Mouse (Mus musculus) heart, postnatal 0 days (tissue): ENCODE measurements around the gene 1600014C10Rik. TPM values are rescaled to one million over a fixed set of nuclear protein-coding genes. Genes with fewer than 3 reads are reported as not detected.

Experiments
- ATAC-seq: fragments of 200-750 bp; cut with Nextera tagmentation; 2 replicates; pipeline ENCODE4 v1.8.0; 2017; ENCODE audit warnings: low read depth, moderate number of reproducible peaks, moderate library complexity; ENCODE audit not compliant: insufficient read depth
- DNase-seq: peaks from one replicate; pipeline ENCODE4 v3.0.0-alpha.2; 2016; ENCODE audit warnings: low spot score
- H3K27ac ChIP-seq: fragments of 300-500 bp; sonication (generic); 2 replicates; pipeline ENCODE4 v1.5.1; 2014; ENCODE audit warnings: low read depth, mild to moderate bottlenecking
- H3K27me3 ChIP-seq: fragments of 300-500 bp; sonication (generic); 2 replicates; pipeline ENCODE4 v1.6.1; 2014; ENCODE audit warnings: low read length, mixed read lengths; ENCODE audit not compliant: control insufficient read depth, insufficient read depth
- H3K36me3 ChIP-seq: fragments of 300-500 bp; sonication (generic); replicated peaks from 2 replicates; pipeline ENCODE4 v1.6.1; 2014; ENCODE audit warnings: low read length, mixed read lengths; ENCODE audit not compliant: control insufficient read depth, insufficient read depth
- H3K4me1 ChIP-seq: fragments of 300-500 bp; sonication (generic); 2 replicates; pipeline ENCODE4 v1.6.1; 2014; ENCODE audit warnings: antibody characterized with exemption; ENCODE audit not compliant: control insufficient read depth, insufficient read depth
- H3K4me2 ChIP-seq: fragments of 300-500 bp; sonication (generic); 2 replicates; pipeline ENCODE4 v1.6.1; 2014; ENCODE audit warnings: low read depth, mild to moderate bottlenecking, low read length, moderate library complexity
- H3K4me3 ChIP-seq: fragments of 300-500 bp; sonication (generic); 2 replicates; pipeline ENCODE4 v1.5.1; 2014; ENCODE audit warnings: low read depth, low read length
- H3K9ac ChIP-seq: fragments of 300-500 bp; sonication (generic); replicated peaks from 2 replicates; pipeline ENCODE4 v1.6.1; 2014; ENCODE audit warnings: low read depth, low read length, mixed read lengths
- H3K9me3 ChIP-seq: fragments of 300-500 bp; sonication (generic); replicated peaks from 2 replicates; pipeline ENCODE4 v1.6.1; 2016; ENCODE audit warnings: low read length; ENCODE audit not compliant: control insufficient read depth
- CTCF ChIP-seq: IDR thresholded peaks from 2 replicates; pipeline ENCODE4 v1.5.1; 2016; ENCODE audit warnings: antibody characterized with exemption, control low read depth, low read depth
- EP300 ChIP-seq: IDR thresholded peaks from 2 replicates; pipeline ENCODE4 v1.6.1; 2016; ENCODE audit warnings: antibody characterized with exemption, low read depth
- WGBS: fragments of 180-500 bp; shearing (Covaris S2); extraction: QIAGEN DNeasy Blood & Tissue Kit; methylation state at CpG from one replicate; pipeline ENCODE4 v1.1.7; 2014; 5-methylcytosine and 5-hydroxymethylcytosine counted together
- polyA plus RNA-seq: library from polyadenylated mRNA; unstranded; fragments of >200 nt; fragmentation: Nextera tagmentation; extraction: Ambion mirVana; gene quantifications from 2 replicates; pipeline ENCODE4 v1.2.1, GENCODE M21; 2015
- total RNA-seq: library from RNA; depleted of rRNA; stranded (reverse); fragments of >200 nt; gene quantifications from 2 replicates; pipeline ENCODE4 v1.2.3, GENCODE M21; 2014; ENCODE audit warnings: low replicate concordance

1600014C10Rik gene
- total and polyA plus RNA-seq, 2 experiments from 2014 or later: 15.9 to 16.5 TPM

DNA sequence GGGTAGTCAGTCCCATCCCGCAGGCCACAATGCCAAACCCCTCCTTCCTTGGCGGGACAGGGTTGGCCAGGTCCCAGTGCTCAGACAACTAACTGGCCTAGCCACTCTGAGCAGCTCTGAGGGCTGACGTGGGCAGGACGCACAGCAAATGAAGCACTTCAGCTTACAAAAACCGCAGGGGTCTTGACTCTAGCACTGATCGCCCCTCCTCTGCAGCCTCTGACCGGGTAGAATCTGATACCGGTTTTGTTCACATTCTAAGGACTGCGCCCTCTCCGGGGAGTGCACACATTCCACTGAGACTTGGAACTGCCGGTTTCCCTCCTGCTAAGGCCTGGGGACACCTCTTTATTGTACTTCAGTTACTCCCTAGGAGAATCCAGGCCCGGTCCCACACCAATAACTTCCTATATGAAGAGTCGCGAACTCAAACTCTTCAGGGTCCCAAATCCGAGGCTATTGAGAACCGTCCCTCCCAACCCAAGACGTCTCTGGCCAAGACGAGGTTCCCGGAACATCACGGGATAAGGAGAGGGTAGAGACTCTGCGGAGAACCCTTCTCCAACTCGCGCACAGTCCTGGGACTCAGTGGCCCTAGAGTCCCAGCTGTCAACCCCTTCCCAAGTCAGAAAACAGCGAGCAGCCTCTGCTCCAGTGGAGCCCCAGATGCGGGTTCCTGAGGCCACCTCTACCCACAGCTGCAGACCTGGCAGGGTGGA, 44.3 kb downstream of the 1600014C10Rik start:
- Histone ChIP-seq H3K4me3 (peak overlapping the region; percentile 69), H3K4me1 (peaks cover 22% of the 10 kb centered on the region), H3K9me3 (no peaks in the 10 kb centered on the region), H3K36me3 (no peaks in the 10 kb centered on the region), H3K27ac (peak overlapping the region; percentile 94), H3K27me3 (no peaks in the 10 kb centered on the region), H3K4me2 (peak overlapping the region; percentile 73), H3K9ac (peak overlapping the region; percentile 69)
- ATAC-seq (peak; percentile 70), DNase-seq (peak; percentile 77)
- no peak for TF ChIP-seq EP300
- no peak for TF ChIP-seq CTCF
- under 1% methylated on average over 25 of the region's 25 CpGs for WGBS

DNA sequence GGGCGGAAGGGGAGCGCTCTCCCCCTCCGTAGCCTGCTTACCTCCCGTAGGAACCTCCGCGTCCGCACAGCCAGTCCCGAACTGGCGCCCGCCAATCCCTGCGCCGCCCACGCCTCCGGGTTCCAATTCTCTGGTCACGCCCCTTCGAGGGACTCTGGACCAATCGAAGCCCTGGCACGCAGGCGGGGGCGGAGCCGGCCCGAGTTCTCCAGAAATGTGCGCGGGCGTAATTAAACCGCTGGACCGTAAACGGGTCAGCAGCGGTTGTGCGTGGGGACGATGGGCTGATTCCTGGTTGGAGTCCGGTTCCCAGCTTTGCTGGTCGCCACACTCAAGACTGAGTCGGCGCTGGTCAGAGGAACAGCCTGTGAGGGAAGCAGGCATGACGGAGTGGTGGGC, 44.9 kb downstream of the 1600014C10Rik start, which contains the start of gene Plekhf1:
Gene Plekhf1, minus strand, starts transcription at position 117 of the 399 bp plus-strand sequence.
- Histone ChIP-seq H3K4me3 (peak within 1 kb of the TSS; percentile 69), H3K27me3 (no peaks in the 10 kb centered on the region), H3K36me3 (no peaks in the 10 kb centered on the region), H3K9ac (peak within 1 kb of the TSS; percentile 69), H3K27ac (peak within 1 kb of the TSS; percentile 94), H3K4me2 (peak within 1 kb of the TSS; percentile 73), H3K9me3 (no peaks in the 10 kb centered on the region), H3K4me1 (peaks cover 18% of the 10 kb centered on the region)
- peak; percentile 85 for ATAC-seq
- DNase-seq: peak; percentile 95
- TF ChIP-seq EP300 (no peak), CTCF (no peak)
- under 1% methylated on average over 36 of the region's 36 CpGs for WGBS

DNA sequence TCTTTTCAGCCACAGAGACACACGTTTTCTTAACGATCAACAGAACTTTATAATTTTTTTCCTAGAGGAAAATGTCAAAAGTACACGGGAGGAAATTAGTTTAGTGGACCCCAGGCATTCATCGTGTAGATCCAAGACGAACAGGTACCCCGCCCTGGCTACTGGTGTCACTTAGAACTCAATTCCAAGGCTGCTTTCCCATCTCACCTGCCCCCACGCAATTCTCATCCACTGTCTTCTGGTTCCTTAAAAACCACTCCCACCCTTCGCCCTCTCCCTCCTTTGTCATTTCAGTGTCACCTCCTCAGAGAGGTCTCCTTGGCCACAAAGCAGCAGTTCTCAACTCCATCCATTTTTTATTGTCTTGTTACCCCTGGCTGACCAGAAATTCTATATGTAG, 45.3 kb downstream of the 1600014C10Rik start:
- H3K4me2 ChIP-seq: peak overlapping the region; percentile 73
- ATAC-seq: no peak
- peaks cover 18% of the 10 kb centered on the region for H3K4me1 ChIP-seq
- H3K27ac ChIP-seq: no peak overlapping the region
- DNase-seq: no peak
- peak overlapping the region; percentile 69 for H3K4me3 ChIP-seq
- no peaks in the 10 kb centered on the region for H3K36me3 ChIP-seq
- H3K27me3 ChIP-seq: no peaks in the 10 kb centered on the region
- WGBS: 28% methylated on average over 8 of the region's 8 CpGs
- H3K9me3 ChIP-seq: no peaks in the 10 kb centered on the region
- H3K9ac ChIP-seq: 0 out of 2 replicates have a peak overlapping the region, but pooled peaks have one; percentile 69
- TF ChIP-seq CTCF (no peak), EP300 (no peak)

DNA sequence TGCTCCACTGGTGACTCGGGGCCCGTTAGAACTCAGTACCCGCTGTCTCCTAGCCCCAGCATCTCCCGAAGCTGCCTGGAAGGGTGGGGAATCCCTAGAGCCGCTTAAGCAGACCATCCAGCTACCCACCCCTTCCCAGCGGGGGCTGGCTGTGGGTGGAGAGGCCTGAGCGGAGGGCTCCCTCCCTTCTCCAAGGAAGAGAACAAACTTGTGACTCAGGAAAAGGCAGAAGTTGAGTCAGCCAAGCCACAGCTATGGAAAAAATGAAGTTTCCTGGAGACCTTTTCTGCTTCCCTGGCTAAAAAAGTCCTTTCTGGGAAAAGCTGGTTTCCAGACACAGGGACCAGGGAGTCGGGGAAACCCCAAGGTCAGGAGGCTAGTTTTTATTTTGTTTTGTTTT, 47.3 kb downstream of the 1600014C10Rik start:
- no peak for TF ChIP-seq EP300
- TF ChIP-seq CTCF: no peak
- H3K4me3 ChIP-seq: no peak overlapping the region
- ATAC-seq (no peak), DNase-seq (no peak)
- no peak overlapping the region for H3K4me2 ChIP-seq
- no peaks in the 10 kb centered on the region for H3K36me3 ChIP-seq
- no peaks in the 10 kb centered on the region for H3K9me3 ChIP-seq
- peaks cover 4% of the 10 kb centered on the region; the same call in 1 of the 2 replicates for H3K4me1 ChIP-seq
- H3K27me3 ChIP-seq: no peaks in the 10 kb centered on the region
- 15% methylated on average over 8 of the region's 8 CpGs for WGBS
- H3K9ac ChIP-seq: no peak overlapping the region
- H3K27ac ChIP-seq: 0 out of 2 replicates have a peak overlapping the region, but pooled peaks have one; percentile 7

DNA sequence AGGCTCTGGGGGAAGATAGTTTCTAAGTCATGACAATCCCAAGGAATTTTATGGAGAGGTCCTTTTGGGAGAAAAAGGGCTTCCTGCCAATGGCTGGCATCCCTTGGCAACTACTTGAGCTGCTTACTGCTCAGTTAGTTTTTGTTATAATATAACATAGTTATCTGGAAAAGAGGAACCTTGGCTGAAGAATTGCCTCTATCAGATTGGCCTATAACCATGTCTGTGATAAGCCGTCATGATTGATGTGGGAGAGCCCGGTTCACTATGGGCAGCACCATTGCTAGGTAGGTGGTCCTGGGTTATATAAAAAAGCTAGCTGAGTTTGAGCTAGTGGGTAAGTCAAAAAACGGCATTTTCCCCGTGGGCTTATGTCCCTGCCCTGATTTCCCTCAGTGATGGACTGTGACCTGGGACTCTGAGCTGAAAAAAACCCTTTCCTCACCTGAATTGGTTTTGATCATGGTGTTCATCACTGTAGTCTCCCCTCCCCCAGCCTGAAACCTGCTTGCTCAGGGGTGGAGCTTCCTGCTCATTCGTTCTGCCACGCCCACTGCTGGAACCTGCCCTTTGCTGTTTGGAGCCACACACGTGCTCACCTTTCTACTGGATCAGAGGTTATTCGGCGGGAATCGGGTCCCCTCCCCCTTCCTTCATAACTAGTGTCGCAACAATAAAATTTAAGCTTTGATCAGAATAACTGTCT, 53.5 kb downstream of the 1600014C10Rik start:
- WGBS: 42% methylated on average over 11 of the region's 11 CpGs

More for the DNA sequence above, 53.5 kb downstream of the 1600014C10Rik start:
- DNase-seq (no peak), ATAC-seq (no peak)
- H3K27ac ChIP-seq: no peak overlapping the region
- H3K4me3 ChIP-seq: no peak overlapping the region
- H3K9me3 ChIP-seq: no peaks in the 10 kb centered on the region
- H3K4me1 ChIP-seq: no peaks in the 10 kb centered on the region
- no peaks in the 10 kb centered on the region for H3K36me3 ChIP-seq
- TF ChIP-seq CTCF (no peak), EP300 (no peak)
- no peaks in the 10 kb centered on the region for H3K27me3 ChIP-seq
- H3K9ac ChIP-seq: no peak overlapping the region
- H3K4me2 ChIP-seq: no peak overlapping the region
